Mouse (Mus musculus): ENCODE results near the gene Gpx3. TPM values are rescaled to one million over a fixed set of nuclear protein-coding genes. Genes with fewer than 3 reads are reported as not detected.
A peak's percentile ranks its signal among the peaks of the same experiment; 100 is the strongest.

The Gpx3 gene
- polyA plus RNA-seq, 2 experiments from 2014 or later: 1.2 to 1.3 TPM

DNA sequence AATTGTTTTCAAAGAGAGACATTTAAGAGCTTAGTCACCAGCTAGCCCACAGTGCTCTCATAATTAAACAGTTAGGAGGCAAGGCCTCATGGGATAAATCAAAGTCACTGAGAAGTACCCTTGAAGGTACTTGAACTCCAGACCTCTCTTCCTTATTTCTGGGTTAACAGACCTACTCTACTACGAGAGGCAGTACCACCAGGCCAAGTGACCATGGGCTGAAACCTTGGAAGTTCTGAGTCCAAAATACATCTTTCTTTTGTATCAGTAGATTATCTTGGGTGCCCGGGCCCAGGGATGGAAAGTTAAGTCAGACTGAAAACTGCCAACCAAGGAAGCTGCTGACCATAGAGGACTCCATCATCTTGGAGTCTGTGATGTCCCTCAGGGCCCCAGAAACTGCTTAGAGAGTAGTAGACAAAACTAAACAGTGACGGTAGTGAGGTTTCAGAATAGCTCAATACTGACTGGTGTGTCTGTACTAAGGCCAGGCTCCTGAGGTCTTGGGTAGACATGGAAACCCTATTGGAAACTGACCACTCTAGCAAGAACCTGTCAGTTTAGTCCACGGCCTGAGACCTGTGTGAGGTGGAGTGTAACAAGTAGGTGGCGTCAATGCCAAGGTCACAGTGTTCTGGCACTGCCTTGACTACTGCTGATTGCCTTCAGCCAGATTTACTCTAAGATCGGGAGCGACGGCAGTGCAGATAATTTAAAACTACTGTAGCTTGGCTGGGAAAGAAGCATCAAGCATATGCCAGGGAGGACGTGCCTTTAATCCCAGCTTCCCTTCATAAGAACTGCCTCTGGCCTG lies 10.5 kb downstream of the Gpx3 start:
- no peak for ATAC-seq

DNA sequence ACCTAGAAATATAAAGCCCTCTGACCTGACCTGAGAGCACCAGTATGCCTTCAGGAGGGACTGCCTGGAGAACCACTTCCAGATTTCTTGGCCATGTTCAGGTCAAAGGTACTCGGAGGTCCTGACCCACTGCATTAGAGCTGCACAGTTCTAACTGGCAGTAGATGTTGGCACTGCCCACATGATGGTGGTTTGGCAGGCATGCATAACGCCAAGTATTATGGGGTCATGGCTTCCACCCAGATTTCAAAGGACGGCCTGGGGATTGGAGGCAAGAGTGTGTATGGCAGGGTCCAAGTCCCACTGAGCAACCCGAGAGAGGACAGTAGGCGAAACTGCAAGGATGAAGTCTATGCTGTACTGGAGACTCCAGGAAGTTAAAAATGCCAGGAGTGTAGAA lies 11.6 kb downstream of the Gpx3 start:
- no peak for ATAC-seq

DNA sequence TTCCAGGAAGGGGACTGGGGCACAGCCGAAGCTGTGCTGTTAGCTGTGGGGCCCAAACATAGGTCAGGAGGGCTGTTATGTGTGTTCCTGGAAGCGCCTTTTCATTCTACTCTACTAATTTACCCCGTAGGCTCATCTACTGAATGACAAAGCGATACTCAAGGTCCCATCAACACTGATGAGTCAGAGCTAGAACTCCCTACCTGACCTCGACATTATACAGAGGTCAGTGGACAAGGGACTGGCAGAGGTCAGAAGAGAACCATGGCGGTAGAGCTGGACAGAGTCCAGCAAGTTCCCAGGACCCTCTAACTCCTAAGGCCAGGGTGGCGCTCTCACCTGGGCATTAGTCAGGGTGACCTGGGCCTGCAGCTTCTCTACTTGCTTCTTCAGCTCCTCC lies 15.2 kb downstream of the Gpx3 start:
- no peak for ATAC-seq

DNA sequence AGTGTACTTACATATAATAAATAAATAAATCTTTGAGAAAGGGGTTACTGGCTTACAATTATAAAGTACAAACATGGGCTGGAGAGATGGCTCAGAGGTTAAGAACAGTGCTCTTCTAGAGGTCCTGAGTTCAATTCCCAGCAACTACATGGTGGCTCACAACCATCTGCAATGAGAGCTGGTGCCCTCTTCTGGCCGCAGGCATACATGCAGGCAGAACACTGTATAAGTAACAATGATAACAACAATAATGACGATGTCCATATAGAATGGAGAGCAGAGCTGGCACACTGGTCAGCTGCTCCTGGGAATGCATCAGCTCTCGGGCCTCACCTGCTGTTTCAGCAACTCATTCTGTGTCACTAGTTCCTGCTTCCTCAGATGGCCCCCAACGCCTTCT lies 16.0 kb downstream of the Gpx3 start:
- ATAC-seq: no peak

DNA sequence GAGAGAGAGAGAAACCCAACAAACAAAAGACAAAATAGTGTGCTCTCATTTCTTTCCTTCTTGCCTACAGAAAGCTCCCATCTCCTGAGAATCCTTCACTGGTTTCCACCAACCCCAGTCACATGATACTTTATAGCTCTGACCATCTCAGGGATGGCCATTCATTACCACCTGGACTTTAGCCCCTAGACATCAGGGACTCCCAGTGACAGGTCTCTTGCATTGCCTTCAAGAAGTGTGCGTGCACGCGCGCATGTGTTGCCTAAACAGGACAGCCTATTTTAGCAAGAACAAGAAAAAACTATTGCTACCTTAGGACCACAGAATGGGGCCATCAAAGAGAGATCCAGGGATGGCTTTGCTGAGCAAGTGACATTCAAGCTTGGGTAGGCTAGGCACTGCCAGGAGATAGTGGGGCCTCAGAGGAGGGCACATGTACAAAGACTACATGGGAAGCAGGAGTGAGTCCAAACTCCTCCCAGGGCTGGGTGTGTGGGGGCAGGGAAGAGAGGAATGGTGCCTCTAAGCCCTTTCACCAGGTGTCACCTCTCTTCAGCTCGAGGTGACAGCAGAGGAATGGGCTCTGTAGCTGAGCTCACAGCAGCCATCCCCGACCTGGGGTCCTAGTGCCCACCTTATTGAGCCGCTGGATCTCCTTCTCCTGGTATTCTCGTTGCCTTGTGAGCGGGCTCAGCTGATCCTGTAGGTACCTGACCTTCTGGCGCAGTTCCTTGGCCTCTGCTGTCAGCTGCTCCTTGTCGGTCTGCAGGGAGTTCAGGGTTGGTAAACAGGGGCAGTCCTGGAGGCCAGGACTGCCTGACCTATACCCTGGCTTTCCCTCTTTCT lies 18.1 kb downstream of the Gpx3 start:
- no peak for ATAC-seq

DNA sequence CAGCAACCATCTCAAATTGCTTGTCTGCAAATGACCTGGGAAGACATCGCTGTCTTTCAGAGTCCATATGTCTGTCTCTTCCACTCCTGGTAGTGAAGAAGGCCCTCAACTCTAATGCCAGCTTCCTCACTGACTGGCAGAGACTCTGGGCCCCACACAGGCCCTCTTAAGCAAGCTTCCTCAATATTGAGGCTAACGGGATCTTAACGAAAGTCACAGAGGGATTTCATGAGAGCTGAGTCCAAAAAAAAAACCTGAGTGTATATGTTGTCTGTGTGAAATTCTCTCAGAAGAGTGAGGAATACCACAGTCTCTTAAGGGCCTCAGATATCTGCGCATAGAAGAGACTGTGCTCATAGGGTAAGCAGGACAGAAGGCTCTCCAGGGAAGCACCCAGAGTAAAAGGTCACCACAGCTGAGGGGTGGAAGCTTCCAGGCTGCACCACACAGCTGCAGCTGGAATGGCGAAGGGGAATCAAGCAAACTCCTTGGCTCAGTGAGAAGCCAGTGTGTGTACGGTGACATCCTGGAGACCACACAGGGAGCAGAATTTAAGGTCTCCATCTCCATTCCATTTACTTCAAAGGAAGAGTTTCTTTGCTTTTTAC lies 18.8 kb downstream of the Gpx3 start:
- no peak for ATAC-seq

DNA sequence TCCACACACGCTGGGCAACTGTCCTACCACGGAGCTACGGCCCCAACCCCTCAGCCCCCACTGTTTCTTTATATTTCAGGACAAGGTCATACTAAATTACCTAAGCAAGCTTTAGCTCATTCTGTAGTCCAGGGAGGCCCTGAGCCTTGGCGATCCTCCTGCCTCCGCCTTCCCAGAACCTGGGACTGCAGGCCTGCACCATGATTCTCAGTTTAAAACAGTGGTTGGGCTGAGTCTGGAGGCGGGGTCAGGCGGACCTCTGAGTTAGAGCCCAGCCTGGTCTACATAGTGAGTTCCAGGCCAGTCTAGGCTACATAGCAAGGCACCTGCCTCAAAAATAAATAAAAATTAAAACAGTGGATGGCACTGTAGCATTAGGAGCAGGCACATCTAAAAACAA lies 19.5 kb downstream of the Gpx3 start:
- ATAC-seq: no peak

DNA sequence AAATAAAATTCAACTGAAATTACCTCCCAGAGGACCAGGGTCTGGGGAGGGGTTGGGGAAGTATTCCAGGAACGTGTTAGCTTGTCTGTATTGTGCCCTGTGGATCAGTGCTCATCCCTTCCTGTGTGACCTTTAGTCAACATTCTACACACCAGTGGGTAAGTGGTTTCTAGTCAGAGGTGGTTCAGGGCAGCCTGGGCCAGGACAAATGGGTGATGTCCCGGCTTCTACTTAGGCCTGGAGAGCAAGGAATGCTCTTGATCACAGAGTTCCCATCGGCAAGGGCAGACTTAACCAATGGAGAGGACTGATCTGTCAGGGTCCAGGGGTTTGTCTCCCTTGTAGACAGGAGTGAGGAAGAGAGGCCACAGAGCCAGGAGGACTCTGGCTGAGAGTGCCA lies 20.2 kb downstream of the Gpx3 start:
- no peak for ATAC-seq

DNA sequence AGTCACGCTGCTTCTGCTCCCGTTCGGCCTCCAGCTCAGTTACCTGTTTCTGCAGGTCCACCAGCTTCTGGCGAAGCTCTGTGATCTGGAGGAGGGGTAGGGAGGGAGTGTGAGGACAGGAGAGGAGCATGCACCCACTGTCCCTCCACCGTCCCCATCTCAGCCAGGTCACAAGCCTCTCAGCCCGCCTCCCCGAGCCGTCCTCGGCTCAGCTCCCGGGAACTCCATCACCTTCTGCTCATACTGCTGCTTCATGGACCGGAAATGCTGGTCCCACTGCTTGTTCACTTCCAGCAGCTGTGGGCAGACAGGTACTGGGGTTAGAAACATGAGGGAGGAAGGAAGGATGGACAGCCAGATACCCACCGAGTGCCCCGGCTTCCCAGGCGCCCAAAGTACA lies 21.9 kb downstream of the Gpx3 start:
- no peak for ATAC-seq

DNA sequence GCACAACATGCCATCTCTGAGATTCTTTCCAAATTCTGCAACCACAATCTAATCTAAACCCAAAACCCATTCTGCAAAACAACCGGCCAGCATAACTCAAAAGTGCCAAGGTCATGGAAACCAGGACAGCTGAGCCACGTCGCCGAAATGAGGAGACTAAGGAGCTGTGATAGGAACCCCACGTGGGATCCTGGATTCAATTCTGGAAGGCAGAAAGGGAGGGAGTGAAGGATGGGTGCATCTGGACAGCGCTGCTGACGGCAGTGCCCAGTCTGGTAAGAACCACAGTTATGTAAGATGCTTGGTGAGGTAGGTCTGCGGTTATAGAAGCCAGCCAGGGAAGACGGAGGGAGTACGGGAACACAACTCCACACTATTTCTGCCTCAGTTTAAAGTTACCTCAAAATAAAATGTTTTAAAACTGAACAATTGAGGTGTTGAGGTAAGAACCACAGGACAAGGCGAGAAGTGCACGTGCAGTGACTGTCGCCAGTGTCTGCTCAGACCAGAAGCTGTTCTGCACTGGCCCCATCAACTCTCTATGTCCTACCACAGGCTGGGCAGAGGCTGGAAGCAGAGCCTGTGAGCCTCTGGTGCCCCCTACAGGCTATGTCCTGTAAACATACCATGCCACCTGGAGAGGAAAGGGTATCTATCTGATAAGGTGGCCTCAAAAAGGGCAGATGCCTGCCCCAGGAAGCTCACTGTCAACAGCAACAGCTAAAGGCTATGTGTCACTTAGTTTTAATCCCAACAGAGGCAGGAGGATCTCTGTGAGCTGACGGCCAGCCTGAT lies 25.3 kb downstream of the Gpx3 start:
- ATAC-seq: peak; percentile 46

DNA sequence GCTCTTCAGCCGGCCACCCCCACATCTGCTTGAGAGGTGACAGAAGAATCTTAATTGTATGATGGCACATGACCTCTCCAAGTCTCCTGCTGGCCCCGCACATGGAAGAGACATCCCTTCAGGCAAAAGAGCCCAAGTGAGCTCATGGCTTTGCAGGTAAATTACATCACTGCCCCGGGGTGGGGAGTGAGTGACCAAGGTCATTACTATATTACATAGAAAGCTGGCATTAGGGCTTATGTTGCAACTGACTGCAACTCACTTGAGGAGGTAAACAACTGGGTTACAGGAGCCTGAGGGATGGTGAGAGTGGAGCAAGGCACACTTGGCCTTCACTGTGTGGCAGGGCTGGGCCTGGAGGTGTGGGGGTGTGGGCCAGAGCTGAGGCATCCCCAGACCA lies 26.0 kb downstream of the Gpx3 start:
- ATAC-seq: no peak

DNA sequence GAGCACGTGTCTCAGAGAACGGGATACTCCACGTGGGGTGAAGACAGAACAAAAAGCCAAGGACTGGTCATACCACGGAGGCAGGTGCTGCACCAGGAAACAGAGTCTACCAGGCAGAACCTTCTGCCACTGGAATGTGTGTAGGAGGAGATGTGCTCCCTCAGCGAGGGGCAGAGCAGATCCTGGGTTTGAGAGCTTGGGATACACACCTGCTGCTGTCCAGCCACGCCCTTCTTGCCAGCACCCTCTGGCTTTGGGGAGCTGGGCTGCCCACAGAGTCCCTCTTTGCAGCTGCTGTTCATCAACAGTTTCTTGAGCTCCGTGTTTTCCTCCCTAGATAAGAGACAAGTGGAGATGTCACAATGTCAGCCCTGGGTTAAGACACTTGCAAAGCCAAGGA lies 26.6 kb downstream of the Gpx3 start:
- ATAC-seq: no peak

DNA sequence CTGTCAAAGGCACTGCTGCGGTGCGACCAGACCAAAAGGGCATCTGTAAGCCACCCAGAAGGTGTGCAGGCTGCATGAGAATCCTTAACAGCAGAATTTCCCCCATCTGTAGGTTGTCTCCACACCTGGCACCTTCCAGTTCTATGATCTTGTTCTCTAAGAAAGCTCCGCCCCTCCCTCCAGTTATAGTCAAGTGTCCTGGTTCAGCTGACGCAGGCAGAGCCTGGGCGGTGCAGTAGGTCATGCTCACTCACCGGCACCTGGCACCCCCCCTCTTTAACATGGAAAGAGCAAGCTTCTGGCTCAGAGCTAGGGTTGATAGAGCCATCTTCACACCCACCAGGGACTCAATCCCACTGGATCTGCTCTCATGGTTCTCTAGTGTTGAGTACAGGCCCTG lies 27.0 kb downstream of the Gpx3 start:
- no peak for ATAC-seq

DNA sequence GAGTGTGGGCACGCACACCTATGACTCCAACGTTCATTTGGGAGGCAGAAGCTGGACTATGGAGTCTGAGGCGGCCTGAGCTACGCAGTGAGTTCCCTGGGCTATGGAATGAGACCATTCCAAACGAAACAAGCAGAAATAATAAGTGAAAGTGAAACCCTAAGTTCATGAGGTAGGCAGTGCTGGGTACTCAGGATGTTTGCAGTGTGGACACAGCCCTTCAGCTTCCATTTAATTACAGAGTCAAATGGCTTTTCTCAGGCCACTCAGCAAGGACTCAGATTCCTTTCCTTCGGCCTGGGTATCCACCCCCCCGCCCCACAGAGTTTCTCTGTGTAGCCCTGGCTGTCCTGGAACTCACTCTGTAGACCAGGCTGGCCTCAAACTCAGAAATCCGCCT lies 27.5 kb downstream of the Gpx3 start:
- ATAC-seq: no peak

DNA sequence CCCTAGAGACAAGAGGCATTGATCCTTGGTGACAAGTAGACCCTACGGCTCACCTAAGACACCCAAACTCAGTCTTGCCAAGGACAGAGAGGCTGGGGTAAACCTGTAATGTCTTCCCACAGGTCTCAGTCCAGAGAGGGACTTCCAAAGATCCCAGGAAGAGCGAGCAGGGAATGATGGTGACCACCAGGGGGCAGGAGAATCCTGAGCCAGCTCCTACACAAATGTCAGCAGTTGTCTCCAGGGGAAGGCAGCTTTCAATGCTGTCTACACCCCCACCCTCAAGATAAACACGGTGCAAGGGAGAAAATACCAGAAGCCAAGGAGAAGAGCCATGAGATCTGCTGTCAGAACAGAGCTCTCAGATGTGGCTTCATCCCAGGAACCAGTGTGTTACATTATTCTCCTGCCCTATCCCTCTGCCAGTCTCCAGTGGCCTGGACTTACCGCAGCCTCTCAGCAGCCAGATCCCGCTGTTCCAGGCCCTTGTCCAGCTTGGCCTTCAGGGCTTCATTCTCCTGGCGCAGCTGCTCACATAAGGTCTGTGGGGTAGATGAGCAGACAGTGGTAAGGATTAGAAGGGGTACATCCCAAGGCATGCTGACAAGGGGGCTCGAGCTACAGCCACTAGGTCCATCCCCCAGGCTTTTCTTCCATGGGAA lies 28.2 kb downstream of the Gpx3 start:
- no peak for ATAC-seq

DNA sequence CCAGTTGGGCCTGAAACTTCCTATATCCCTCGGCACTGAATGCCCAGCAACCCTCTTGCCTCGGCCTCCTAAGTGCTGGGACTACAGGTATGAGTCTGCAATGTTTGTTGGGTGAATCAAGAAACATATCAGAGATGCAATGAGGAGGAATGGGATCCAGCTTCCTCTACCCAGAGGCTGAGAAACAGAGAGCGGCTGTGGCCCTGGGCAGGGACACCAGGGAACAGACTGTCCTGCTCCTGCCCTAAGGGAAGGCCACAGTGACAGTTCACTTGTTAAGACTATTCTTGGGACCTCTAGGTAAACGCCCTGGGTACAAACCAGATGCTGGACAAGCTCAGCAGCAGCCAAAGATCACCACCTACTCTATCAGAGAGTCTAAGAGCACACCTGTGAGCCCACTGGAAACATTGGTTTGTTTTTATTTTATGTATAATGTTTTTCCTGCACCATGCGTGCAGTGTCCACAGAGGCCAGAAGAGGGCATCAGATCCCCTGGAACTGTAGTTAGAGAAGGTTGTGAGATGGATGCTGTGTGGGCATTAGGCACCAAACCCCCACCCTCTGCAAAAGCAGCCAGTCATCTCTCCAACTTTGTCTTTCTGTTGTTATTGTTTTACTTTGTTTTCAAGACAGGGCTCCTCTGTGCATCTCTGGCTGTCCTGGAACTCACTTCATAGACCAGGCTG lies 29.3 kb downstream of the Gpx3 start:
- ATAC-seq: peak; percentile 48

DNA sequence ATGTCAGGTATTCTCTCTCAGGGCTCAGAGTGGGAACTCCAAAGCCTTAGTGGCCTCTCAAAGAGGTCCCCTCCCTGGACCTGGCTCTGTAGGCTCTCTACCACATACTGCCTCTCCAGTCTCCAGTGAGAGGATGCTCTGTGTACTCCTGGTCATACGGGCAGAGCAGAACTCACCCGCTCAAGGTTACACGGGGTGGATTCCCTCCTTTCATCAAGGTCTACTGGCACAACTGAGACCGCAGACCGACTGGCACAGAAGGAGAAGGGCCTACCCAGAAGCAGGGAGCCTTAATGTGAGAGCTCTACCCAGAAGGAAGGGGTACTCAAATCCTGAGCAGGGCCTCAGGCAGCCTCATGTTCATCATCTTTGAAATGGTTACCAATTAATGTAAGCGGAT lies 30.3 kb downstream of the Gpx3 start:
- no peak for ATAC-seq

DNA sequence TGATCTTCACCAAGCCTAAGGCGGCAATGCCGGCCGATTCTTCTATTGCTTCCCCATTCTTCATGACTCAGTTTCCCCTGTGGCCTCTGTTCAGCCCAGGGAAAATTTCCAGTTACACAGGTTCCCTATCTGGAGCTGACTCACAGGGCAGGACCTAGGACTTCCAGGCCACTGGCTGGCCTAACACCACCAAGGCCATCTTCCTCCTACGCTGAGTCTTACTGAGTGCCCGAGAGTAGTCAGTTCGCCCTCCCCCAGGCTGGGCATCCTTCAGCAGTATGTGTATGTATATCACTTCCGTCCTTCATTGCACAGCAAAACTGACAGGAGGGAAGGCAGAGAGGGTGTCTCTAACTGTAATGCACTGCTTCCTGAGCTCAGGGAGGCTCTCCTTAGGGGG lies 31.9 kb downstream of the Gpx3 start:
- no peak for ATAC-seq

DNA sequence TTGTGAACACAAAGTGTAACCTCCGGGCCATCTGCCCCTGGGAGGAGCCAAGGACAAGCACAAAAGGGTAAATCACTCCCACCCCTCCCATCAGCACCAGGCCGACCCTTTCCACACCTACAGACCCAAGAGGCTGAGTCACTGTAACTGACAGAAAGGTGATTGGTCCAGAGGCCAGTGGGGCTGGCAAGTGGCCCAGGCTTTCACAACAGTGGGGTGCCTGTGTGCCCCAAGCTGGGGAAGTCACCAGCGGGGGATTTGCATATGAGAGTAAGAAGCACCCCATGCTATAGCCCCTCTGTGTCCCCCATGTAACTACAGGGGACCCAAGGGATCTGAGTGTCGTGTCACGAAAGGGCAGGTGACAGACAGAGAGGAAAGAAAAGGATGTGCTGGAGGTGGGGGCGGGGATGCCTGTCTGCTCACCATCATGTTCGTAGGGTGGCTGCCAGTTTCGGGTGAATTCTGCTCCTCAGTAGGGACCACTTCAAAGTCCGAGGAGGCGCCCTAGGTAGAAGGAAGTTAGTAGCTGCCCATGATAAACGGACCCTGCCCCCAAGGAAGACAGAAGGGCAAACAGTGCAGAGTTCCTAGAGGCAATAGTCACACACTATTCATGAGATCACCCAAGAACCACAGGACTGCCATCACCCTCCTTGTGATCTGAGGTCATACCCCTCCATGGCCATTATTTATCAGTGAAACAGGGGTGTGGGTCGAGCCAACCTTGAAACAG lies 34.0 kb downstream of the Gpx3 start:
- ATAC-seq: peak; percentile 46

DNA sequence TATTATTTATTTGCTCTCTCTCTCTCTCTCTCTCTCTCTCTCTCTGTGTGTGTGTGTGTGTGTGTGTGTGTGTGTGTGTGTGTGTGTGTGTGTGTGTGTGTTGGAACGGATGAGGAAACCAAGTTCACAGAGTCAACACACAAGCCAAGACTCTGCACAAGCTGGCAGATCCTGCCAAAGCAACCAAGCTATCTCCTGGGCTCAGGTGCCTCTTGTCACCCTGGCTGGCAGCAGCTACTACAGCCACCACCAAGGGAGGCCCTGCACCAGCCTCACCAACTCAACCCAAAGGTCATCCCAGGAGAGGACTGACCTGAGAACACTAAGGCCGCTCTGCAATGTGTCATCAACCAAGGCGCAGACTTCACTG lies 34.5 kb downstream of the Gpx3 start:
- peak; percentile 59 for ATAC-seq

DNA sequence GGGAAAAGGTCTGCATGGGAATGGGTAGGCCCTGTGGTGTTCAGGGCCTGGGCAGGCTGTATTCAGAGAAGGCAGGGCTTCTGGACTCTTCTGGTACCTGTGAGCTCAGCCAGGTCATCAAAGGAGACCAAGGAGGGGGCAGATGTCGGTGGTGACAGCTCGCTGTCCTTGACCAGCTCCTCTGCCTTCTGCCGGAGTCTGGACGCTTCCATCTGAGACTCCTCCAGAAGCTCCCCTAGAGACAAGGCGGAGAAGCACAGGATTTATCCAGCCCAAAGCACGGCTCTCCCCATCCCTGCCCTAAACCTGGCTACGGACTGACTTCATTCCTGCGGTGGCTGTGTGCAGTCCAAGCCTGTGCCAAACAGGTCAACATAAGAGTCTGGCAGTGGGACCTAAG lies 37.2 kb downstream of the Gpx3 start:
- no peak for ATAC-seq
